Mouse (Mus musculus) limb, embryonic 15.5 days (tissue): ENCODE results near the gene Rnf181. TPM values are rescaled to one million over a fixed set of nuclear protein-coding genes. Genes with fewer than 3 reads are reported as not detected.

Experiments used
- ATAC-seq: fragments of 200-750 bp; cut with Nextera tagmentation; 2 replicates; pipeline ENCODE4 v1.8.0; 2017; ENCODE audit warnings: low read depth, moderate TSS enrichment; ENCODE audit not compliant: insufficient number of reproducible peaks, low FRiP score, low TSS enrichment
- H3K27ac ChIP-seq: fragments of 300-500 bp; sonication (generic); 2 replicates; pipeline ENCODE4 v1.5.1; 2015; ENCODE audit warnings: moderate library complexity, mild to moderate bottlenecking, inconsistent platforms
- H3K27me3 ChIP-seq: fragments of 300-500 bp; sonication (generic); 2 replicates; pipeline ENCODE4 v1.6.1; 2015; ENCODE audit warnings: inconsistent platforms
- H3K36me3 ChIP-seq: fragments of 300-500 bp; sonication (generic); 2 replicates; pipeline ENCODE4 v1.6.1; 2015; ENCODE audit warnings: inconsistent platforms
- H3K4me1 ChIP-seq: fragments of 300-500 bp; sonication (generic); 2 replicates; pipeline ENCODE4 v1.6.1; 2015; ENCODE audit warnings: inconsistent platforms
- H3K4me2 ChIP-seq: fragments of 300-500 bp; sonication (generic); 2 replicates; pipeline ENCODE4 v1.6.1; 2015; ENCODE audit warnings: mild to moderate bottlenecking, inconsistent platforms
- H3K4me3 ChIP-seq: fragments of 300-500 bp; sonication (generic); 2 replicates; pipeline ENCODE4 v1.5.1; 2015; ENCODE audit warnings: mild to moderate bottlenecking, inconsistent platforms
- H3K9ac ChIP-seq: fragments of 300-500 bp; sonication (generic); 2 replicates; pipeline ENCODE4 v1.6.1; 2015; ENCODE audit warnings: inconsistent platforms
- H3K9me3 ChIP-seq: fragments of 300-500 bp; sonication (generic); 2 replicates; pipeline ENCODE4 v1.6.1; 2016; ENCODE audit warnings: inconsistent platforms
- WGBS: fragments of 180-500 bp; shearing (Covaris S2); methylation state at CpG from one replicate; pipeline ENCODE4 v1.1.7; 2015; 5-methylcytosine and 5-hydroxymethylcytosine counted together
- polyA plus RNA-seq: library from polyadenylated mRNA; unstranded; fragments of >200 nt; fragmentation: Nextera tagmentation; extraction: Ambion mirVana; gene quantifications from 2 replicates; pipeline ENCODE4 v1.2.1, GENCODE M21; 2015

Gene Rnf181
- polyA plus RNA-seq, 1 experiment from 2014 or later: 97.2 TPM

DNA sequence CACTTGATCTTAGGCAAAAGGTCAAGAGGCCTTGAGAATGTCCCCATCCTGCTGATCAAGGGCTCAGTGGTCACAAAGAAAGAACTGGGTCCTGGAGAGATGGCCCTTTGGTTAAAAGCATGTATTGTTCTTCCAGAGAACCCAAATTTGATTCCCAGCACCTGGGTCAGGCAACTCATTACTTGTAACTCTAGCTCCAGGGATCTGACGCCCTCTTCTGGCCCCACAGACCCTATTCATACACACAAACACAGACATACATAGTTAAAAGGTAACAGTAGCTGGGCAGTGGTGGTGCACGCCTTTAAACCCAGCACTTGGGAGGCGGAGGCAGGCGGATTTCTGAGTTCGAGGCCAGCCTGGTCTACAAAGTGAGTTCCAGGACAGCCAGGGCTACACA is 25.6 kb upstream of the Rnf181 start:
- Histone ChIP-seq H3K9me3 (no peaks in the 10 kb centered on the region), H3K36me3 (no peaks in the 10 kb centered on the region), H3K4me3 (no peak overlapping the region), H3K27ac (no peak overlapping the region), H3K27me3 (no peaks in the 10 kb centered on the region), H3K4me1 (peaks cover 29% of the 10 kb centered on the region), H3K4me2 (no peak overlapping the region), H3K9ac (no peak overlapping the region)
- no peak for ATAC-seq
- 88% methylated on average over 5 of the region's 5 CpGs for WGBS

DNA sequence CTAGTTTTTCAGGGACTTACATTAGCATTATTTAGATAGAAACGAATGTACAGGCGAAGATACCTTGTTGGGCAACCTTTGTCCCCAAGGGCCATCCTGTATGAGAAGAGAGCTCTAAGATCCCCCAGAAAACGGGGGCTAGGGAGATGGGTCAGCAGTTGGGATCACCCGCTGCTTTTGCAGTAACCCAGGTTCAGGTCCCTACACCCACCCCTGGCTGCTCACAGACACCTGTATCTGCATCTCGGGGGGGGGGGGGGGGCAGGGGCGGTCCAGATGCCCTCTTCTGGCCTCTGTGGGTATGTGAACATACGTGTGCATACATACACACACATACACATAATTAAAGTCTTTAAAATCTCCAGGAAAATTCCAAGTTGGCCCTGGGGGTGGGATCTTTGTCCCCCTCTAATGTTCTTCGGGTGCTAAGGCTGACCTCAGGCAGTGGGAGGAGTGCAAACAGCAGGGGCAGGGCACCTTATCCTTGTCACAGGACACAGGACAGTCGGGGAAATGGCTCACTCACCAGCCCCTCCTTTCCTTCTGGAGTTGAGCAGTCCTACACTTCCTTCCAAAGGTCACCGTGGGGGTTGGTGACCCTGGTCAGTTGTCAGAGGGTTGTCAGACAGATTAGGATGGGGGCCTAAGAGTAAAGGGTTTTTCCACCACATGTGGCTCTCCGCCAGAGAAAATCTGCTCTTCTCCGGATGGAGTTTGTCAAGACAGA is 24.2 kb upstream of the Rnf181 start:
- Histone ChIP-seq H3K9ac (peak overlapping the region; percentile 57; the same call in 1 of the 2 replicates), H3K36me3 (peaks cover 8% of the 10 kb centered on the region; the same call in 1 of the 2 replicates), H3K27ac (peak overlapping the region; percentile 89), H3K4me1 (peaks cover 29% of the 10 kb centered on the region), H3K4me3 (peak overlapping the region; percentile 49), H3K27me3 (no peaks in the 10 kb centered on the region), H3K9me3 (no peaks in the 10 kb centered on the region), H3K4me2 (peak overlapping the region; percentile 61)
- no peak for ATAC-seq
- 22% methylated on average over 12 of the region's 12 CpGs for WGBS

DNA sequence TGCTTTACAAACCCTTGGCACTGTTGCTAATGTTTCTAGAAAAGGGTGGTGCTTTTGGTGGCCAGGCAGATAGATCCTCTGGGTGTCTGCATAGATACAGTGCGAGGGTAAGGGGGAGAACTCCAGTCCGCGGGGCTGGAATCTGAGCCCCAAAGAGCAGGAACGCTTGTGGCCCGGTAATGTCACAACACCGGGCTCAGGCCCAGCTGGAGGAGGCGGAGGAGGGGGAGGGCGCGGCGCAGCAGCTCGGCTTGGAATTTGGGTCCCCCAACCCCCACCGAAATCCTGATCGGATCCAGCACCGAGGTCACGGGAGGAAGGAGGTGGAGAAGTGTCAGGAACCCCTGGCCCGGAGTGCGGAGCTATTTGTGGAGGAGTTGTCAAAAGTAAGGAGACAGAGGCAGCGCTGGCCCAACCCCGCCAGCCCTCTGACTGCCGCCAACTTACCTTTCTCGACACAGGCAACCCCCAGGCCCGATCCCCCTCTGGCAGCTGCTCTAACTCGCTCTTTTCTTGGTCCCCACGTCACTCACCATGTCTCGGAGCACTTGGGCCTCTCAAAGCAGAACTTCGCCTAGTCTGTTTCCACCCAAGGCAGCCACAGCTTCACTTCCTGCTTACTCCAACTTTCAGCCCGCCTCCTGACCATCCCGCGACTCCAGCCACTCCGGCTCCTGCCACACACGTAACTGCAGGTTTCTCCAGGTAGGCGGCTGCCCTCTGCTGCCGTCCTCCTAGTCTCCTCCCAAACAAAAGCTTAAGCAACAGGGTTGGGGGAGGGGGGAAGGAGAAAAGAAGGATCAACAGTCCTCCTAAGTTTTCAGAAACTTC is 23.4 kb upstream of the Rnf181 start, which contains the start of gene Vamp8:
Gene Vamp8, minus strand, starts transcription at position 763 of the 831 bp plus-strand sequence.
- Histone ChIP-seq H3K4me1 (peaks cover 29% of the 10 kb centered on the region), H3K9ac (peak within 1 kb of the TSS; percentile 57)
- WGBS: under 1% methylated on average over 33 of the region's 33 CpGs

DNA sequence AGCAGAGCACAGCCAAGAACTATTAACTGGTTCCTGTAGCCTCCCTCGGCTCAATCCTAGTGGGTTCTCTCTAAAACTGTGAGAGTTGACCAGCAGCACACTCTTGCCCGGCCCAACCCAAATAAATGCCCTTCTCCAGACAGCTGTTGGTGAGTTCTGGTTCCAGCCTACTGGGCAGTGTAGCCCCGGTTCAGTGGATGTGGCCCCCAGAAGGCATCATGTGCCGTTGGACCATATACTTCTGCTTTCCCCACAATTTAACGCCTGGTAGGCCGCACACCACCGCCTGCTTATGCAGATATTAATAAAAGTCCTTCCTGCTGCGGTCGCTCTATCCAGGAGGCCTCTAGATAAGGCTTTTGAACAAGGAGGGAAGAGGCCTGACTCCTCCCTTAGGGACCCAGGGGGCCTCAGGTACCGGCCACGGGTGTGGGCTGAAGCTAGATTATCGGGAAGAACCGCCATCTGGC is 22.8 kb upstream of the Rnf181 start:
- WGBS: 11% methylated on average over 13 of the region's 13 CpGs
- H3K4me1 ChIP-seq: peaks cover 29% of the 10 kb centered on the region
- peak overlapping the region; percentile 89 for H3K27ac ChIP-seq
- no peaks in the 10 kb centered on the region for H3K9me3 ChIP-seq
- peak overlapping the region; percentile 49 for H3K4me3 ChIP-seq
- peak; percentile 35; the same call in 1 of the 2 replicates for ATAC-seq
- H3K9ac ChIP-seq: peak overlapping the region; percentile 57
- H3K4me2 ChIP-seq: peak overlapping the region; percentile 61
- no peaks in the 10 kb centered on the region for H3K27me3 ChIP-seq
- H3K36me3 ChIP-seq: peaks cover 23% of the 10 kb centered on the region

More for the DNA sequence above, 23.4 kb upstream of the Rnf181 start, which contains the start of gene Vamp8:
- Histone ChIP-seq H3K4me3 (peak within 1 kb of the TSS; percentile 49), H3K27ac (peak within 1 kb of the TSS; percentile 89), H3K4me2 (peak within 1 kb of the TSS; percentile 61), H3K27me3 (no peaks in the 10 kb centered on the region), H3K36me3 (peaks cover 16% of the 10 kb centered on the region), H3K9me3 (no peaks in the 10 kb centered on the region)
- ATAC-seq: peak; percentile 60; the same call in 1 of the 2 replicates

DNA sequence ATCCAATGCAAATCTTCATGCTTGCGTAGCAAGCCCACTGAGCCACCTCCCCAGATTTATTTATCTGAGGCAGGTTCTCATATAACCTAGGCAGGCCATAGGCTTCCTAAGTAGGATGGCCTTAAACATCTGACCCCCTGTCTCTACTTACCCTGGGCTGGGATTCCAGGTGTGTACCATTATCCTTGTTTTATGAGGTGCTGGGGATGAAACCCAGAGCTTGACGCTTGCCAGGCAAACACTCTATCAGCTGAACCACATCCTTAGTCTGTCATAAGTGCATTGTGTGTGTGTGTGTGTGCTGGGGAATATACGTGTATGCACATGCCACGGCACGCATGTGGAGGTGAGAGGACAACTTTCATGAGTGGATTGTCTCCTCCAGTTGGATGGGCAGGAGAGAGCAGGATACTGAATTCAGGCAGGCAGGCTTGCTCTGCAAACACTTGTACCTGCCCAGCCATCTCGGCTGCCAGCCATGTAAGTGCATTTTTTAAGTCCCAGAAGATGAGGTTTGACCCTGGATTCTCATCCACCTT is 22.1 kb upstream of the Rnf181 start:
- Histone ChIP-seq H3K9ac (no peak overlapping the region), H3K36me3 (peaks cover 23% of the 10 kb centered on the region), H3K9me3 (no peaks in the 10 kb centered on the region), H3K27ac (peak overlapping the region; percentile 89; the same call in 1 of the 2 replicates), H3K4me3 (peak overlapping the region; percentile 49; the same call in 1 of the 2 replicates), H3K4me2 (peak overlapping the region; percentile 61), H3K4me1 (peaks cover 29% of the 10 kb centered on the region), H3K27me3 (no peaks in the 10 kb centered on the region)
- WGBS: 53% methylated on average over 6 of the region's 6 CpGs
- no peak for ATAC-seq

DNA sequence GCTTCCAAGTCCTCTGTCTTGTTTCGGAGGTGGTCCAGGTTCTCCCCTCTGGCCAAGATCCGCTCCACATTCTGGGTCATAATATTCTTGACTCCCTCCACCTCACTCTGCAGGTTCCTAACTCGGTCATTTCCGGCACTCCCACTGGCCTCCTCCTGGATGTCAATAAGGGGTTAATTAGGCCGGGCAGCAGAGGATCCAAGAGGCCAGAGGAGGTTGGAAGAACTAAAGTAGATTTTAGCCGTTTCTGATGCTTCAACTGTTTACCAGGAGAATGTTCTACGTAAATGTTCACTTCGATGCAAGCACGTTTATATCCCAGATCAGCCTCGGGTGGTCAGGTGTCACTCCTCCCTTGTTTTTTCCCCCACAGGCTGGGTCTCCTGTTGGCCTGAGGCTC is 21.5 kb upstream of the Rnf181 start:
- no peak for ATAC-seq
- H3K27ac ChIP-seq: no peak overlapping the region

DNA sequence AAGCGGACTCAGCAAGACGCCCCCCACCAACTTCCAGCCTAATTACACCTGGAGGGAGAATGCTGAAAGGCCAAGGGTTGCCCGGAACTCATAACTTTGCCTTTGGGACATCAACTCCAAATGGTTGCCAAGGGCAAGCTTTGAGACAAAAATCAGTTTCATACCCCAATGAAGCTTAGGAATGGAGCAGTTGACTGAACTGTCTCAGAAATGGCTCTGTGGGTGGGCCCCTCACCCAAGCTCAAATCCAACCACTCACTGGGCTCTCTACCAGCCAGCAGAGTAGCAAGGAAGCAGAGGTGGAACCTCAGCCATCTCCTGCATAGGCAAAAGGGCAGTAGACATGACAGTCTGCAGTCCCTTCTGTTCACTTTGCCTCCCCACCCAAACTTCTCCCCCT is 21.1 kb upstream of the Rnf181 start:
- WGBS: 48% methylated on average over 3 of the region's 3 CpGs
- peaks cover 29% of the 10 kb centered on the region for H3K4me1 ChIP-seq
- peaks cover 23% of the 10 kb centered on the region for H3K36me3 ChIP-seq
- H3K27ac ChIP-seq: no peak overlapping the region
- no peak overlapping the region for H3K4me3 ChIP-seq
- H3K4me2 ChIP-seq: no peak overlapping the region
- H3K9ac ChIP-seq: no peak overlapping the region
- H3K27me3 ChIP-seq: no peaks in the 10 kb centered on the region
- H3K9me3 ChIP-seq: no peaks in the 10 kb centered on the region
- no peak for ATAC-seq

More for the DNA sequence above, 21.5 kb upstream of the Rnf181 start:
- Histone ChIP-seq H3K4me3 (no peak overlapping the region), H3K9ac (no peak overlapping the region), H3K27me3 (no peaks in the 10 kb centered on the region), H3K36me3 (peaks cover 23% of the 10 kb centered on the region), H3K4me2 (0 out of 2 replicates have a peak overlapping the region, but pooled peaks have one; percentile 61), H3K9me3 (no peaks in the 10 kb centered on the region), H3K4me1 (peaks cover 29% of the 10 kb centered on the region)
- 53% methylated on average over 10 of the region's 10 CpGs for WGBS

DNA sequence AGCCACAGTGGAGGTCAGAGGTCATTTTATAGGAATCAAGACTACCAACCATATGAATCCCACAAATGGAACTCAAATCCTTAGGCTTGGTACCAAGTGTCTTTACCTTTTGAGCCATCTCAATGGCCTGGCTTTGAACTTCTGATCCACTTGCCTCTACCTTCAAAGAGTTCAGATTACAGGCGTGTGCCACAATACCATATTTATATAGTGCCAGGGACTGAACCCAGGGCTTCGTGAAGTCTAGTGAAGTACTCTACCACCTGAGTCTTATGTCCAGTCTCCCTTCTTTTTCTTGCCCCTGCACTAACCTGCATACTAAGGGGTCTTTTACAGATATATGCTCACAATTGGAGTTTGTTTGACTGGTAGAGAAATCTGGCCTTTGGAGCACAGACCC is 19.8 kb upstream of the Rnf181 start:
- Histone ChIP-seq H3K4me2 (no peak overlapping the region), H3K36me3 (peaks cover 23% of the 10 kb centered on the region), H3K27ac (no peak overlapping the region), H3K9ac (no peak overlapping the region), H3K4me1 (peaks cover 29% of the 10 kb centered on the region), H3K27me3 (no peaks in the 10 kb centered on the region), H3K4me3 (no peak overlapping the region), H3K9me3 (no peaks in the 10 kb centered on the region)
- ATAC-seq: no peak
- 95% methylated on average over 2 of the region's 2 CpGs for whole genome bisulfite sequencing

DNA sequence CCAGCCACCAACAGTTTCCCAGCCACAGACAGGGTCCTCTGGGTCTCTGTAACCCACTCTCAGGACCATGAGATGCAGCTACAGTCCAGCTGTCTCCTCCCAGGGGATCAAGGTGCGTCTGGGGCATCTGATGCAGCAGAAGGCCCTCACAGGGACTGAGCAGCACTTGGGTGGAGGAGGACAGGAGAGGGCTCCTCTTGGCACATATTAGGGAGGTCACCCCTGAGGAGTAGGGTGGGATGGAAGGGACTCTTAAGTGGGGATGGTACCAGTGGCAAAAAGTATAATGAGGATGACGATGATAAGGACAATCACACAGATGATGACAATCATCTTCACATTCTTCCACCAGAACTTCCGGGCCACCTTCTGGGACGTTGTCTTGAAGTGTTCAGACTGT is 18.5 kb upstream of the Rnf181 start:
- no peak overlapping the region for H3K27ac ChIP-seq
- WGBS: 83% methylated on average over 4 of the region's 4 CpGs
- no peaks in the 10 kb centered on the region for H3K9me3 ChIP-seq
- no peak for ATAC-seq
- no peak overlapping the region for H3K9ac ChIP-seq
- H3K4me2 ChIP-seq: no peak overlapping the region
- no peaks in the 10 kb centered on the region for H3K27me3 ChIP-seq
- H3K4me3 ChIP-seq: no peak overlapping the region
- peaks cover 24% of the 10 kb centered on the region for H3K4me1 ChIP-seq
- H3K36me3 ChIP-seq: peaks cover 23% of the 10 kb centered on the region

DNA sequence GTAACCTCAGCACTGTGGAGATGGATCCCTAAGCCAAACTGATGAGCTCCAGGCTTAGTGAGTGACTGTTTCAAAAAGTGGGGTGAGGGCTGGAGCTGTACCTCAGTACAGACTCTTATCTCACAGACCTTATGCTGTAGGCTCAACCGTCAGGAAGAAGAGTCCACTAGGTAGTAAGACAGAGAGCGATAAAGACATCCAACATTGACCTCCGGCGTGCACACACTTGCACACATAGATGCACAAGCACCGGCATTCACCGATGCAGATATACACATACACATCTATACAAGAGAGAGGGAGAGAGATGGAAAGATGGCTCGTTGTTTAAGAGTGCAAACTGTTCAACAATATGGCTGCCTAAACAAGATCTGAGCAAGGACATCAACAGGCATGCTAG is 17.2 kb upstream of the Rnf181 start:
- H3K9ac ChIP-seq: no peak overlapping the region
- WGBS: 92% methylated on average over 7 of the region's 7 CpGs
- H3K9me3 ChIP-seq: no peaks in the 10 kb centered on the region
- H3K4me3 ChIP-seq: no peak overlapping the region
- H3K27me3 ChIP-seq: no peaks in the 10 kb centered on the region
- H3K4me2 ChIP-seq: no peak overlapping the region
- peaks cover 23% of the 10 kb centered on the region for H3K36me3 ChIP-seq
- peaks cover 25% of the 10 kb centered on the region for H3K4me1 ChIP-seq
- no peak overlapping the region for H3K27ac ChIP-seq
- ATAC-seq: no peak

DNA sequence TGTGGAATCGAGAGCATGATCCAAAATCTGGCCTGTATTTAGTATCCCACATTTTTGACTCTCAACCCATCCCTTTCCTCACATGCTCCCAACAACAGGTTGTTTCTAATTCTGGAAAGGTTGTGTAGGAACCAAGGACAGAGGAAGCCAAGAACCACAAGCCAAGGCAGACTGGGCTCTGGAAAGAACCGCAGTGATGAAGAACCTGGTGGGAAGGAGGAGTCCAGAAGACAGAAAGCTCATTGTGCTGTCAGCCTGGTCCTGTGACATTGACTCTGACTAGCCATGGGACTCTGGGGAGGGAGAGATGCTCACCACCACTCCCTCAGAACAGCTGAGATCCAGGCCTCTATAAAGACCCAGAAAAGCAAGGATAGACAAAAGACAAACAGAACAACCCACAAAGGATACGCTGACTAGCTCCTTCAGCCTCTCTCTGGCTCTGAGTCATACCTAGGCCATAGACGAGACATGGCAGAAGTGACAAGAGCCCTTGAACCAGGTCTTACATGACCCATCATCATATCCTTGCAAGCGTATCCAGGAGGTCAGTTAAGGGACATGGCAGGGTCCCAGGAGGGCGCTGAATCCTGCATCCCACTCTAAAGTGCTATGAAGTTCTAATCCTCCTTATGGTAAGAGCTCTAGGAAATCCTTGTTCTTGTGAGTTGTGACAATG is 16.5 kb upstream of the Rnf181 start:
- H3K4me3 ChIP-seq: no peak overlapping the region
- H3K9me3 ChIP-seq: no peaks in the 10 kb centered on the region
- 84% methylated on average over 6 of the region's 6 CpGs for WGBS
- ATAC-seq: no peak
- peaks cover 18% of the 10 kb centered on the region; the same call in 1 of the 2 replicates for H3K4me1 ChIP-seq
- H3K4me2 ChIP-seq: no peak overlapping the region
- H3K36me3 ChIP-seq: peaks cover 23% of the 10 kb centered on the region
- H3K27me3 ChIP-seq: no peaks in the 10 kb centered on the region
- no peak overlapping the region for H3K27ac ChIP-seq
- H3K9ac ChIP-seq: no peak overlapping the region
